ENCODE assay signal across 8 mouse cellular contexts in the genomic region with DNA sequence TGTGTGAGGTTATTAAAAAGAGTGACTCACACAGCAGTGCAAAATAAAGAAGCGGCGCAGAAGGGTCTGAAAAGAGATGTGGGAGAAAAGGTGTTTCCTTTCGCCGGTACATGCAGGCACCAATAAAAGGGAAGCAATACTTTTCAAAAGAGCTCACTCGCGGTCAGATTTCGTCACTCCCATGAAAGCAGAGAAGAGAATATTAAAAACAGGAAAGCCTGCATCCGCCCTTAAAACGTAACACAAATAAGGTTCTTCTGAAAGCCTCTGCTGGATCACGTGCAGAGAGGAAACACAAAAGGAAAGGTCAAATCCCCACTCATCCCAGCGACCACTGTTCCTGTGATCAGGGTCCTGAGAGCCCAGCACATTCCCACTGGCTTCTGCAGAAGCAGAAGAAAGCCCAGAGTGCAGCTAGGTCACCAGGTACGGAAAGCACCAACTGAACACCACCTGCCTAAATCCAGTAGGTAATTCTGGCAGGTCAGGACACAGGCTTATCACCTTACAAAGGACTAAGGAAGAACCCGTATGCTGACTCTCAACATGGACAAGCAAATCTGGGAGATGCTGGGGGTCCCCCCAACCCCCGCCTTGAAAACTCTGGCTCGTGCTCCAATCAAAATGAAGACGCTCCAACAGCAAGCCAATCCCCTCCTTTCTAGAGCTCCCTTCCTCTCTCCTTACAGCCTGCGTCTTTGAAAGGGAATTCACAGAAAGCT. TPM values are rescaled to one million over a fixed set of nuclear protein-coding genes. Genes with fewer than 3 reads are reported as not detected.
DNase-seq lines count a peak whose midpoint lies in the region; ATAC-seq lines count a peak whose summit lies in the region.

No protein-coding gene starts in this region.

- no peaks in the 10 kb centered on the region for H3K27me3 ChIP-seq in heart, embryonic 16.5 days (ENCODE audit: control insufficient read depth, insufficient read depth, low read length)
- no peaks in the 10 kb centered on the region for H3K27me3 ChIP-seq in stomach, embryonic 14.5 days (ENCODE audit: control insufficient read depth, insufficient read depth, low read length)

- peaks cover 7% of the 10 kb centered on the region for H3K36me3 ChIP-seq in heart, embryonic 16.5 days (ENCODE audit: control insufficient read depth, insufficient read depth)
- H3K36me3 ChIP-seq in stomach, embryonic 14.5 days (ENCODE audit: control insufficient read depth, insufficient read depth, low read length), result no peaks in the 10 kb centered on the region

- H3K9me3 ChIP-seq in heart, embryonic 16.5 days (replicated peaks; ENCODE audit: control insufficient read depth, low read length), result no peaks in the 10 kb centered on the region; the same call in 1 of the 2 replicates
- H3K9me3 ChIP-seq in stomach, embryonic 14.5 days (ENCODE audit: control insufficient read depth, low read depth, low read length), result no peaks in the 10 kb centered on the region

- H3K4me2 ChIP-seq in heart, embryonic 16.5 days (ENCODE audit: low read depth, low read length), result peak overlapping the region; percentile 58
- H3K4me2 ChIP-seq in stomach, embryonic 14.5 days (replicated peaks; ENCODE audit: low read depth, low read length), result peak overlapping the region; percentile 44

- peak; percentile 22 to 43 for DNase-seq in lung, adult 18-20 months
- no peak for DNase-seq in lung, postnatal 14 days
- DNase-seq in embryo, embryonic 10 days (ENCODE audit: low spot score), result peak; percentile 73
- peak; percentile 66 for DNase-seq in left cerebral cortex, postnatal 4 days
- no peak for DNase-seq in gastrocnemius, postnatal 14 days

- H3K27ac ChIP-seq in heart, embryonic 16.5 days (ENCODE audit: low read length), result peak overlapping the region; percentile 79
- peak overlapping the region; percentile 30 for H3K27ac ChIP-seq in stomach, embryonic 14.5 days (ENCODE audit: low read length)

- peak; percentile 49; the same call in 1 of the 2 replicates for ATAC-seq in heart, embryonic 16.5 days (replicated peaks; ENCODE audit: extremely low read depth, insufficient read depth, low FRiP score)
- peak; percentile 52 for ATAC-seq in megakaryocyte-erythroid progenitor cell, adult 5-6 weeks (replicated peaks; ENCODE audit: low FRiP score, low TSS enrichment, poor library complexity, severe bottlenecking)
- ATAC-seq in stomach, embryonic 14.5 days (ENCODE audit: insufficient number of reproducible peaks, insufficient read depth, low FRiP score, low read depth), result peak; percentile 61; the same call in 1 of the 2 replicates

- WGBS in heart, embryonic 16.5 days, result 29% methylated on average over 17 of the region's 17 CpGs
- WGBS in stomach, embryonic 14.5 days, result 19% methylated on average over 17 of the region's 17 CpGs

- intact Hi-C loops in left cerebral cortex, postnatal 4 days (cut with DNase I), result no loop called here
- intact Hi-C loops in gastrocnemius, postnatal 14 days (cut with DNase I; ENCODE audit: low total_unique reads), result no loop called here

- H3K4me1 ChIP-seq in heart, embryonic 16.5 days (ENCODE audit: control insufficient read depth, insufficient read depth, low read length), result peaks cover 39% of the 10 kb centered on the region
- H3K4me1 ChIP-seq in stomach, embryonic 14.5 days (ENCODE audit: control insufficient read depth, insufficient read depth, low read length), result peaks cover 4% of the 10 kb centered on the region; the same call in 1 of the 2 replicates

- peak overlapping the region; percentile 31 for H3K4me3 ChIP-seq in heart, embryonic 16.5 days (ENCODE audit: low read length)
- peak overlapping the region; percentile 17 for H3K4me3 ChIP-seq in stomach, embryonic 14.5 days (ENCODE audit: low read depth, low read length)

- H3K9ac ChIP-seq in heart, embryonic 16.5 days (ENCODE audit: low read length), result peak overlapping the region; percentile 37
- H3K9ac ChIP-seq in stomach, embryonic 14.5 days (replicated peaks; ENCODE audit: low read depth, low read length), result no peak overlapping the region

RNA-seq across cellular contexts. Expression of gene Msrb3, which starts 16.4 kb away (rescaled TPM):
- 38.3 and 39.8 TPM in 2 replicates for polyA plus RNA-seq in heart, embryonic 16.5 days (2015; fragmentation: Nextera tagmentation; extraction: Ambion mirVana)
- total RNA-seq in left cerebral cortex, postnatal 4 days (2021), result 1 to 10 TPM; 3.3 to 3.4 TPM
- total RNA-seq in megakaryocyte-erythroid progenitor cell, adult 5-6 weeks (2014; fragmentation: Nextera tagmentation), result 0.37 TPM in 1 of 2 replicates, not detected in the other
- 0.88 TPM in 1 of 2 replicates, not detected in the other for total RNA-seq in megakaryocyte-erythroid progenitor cell, adult 5-6 weeks (2017)
- 30.9 and 33.3 TPM in 2 replicates for polyA plus RNA-seq in stomach, embryonic 14.5 days (2014; fragmentation: Nextera tagmentation; extraction: Ambion mirVana)
- 10 to 100 TPM; 88.3 to 90.4 TPM for total RNA-seq in gastrocnemius, postnatal 14 days (2021)

Comparison
In these comparisons a context has a peak if more than half of its experiments do, and no peak if none do; other contexts are left out.
1. DNase-seq: peak in lung, adult 18-20 months (2 of 2), embryo, embryonic 10 days (single experiment) and left cerebral cortex, postnatal 4 days (single experiment); none in lung, postnatal 14 days (single experiment) and gastrocnemius, postnatal 14 days (single experiment).
2. RNA of gene Msrb3, which starts 16.4 kb away (total RNA-seq): 88.3 to 90.4 TPM in gastrocnemius, postnatal 14 days; 3.3 to 3.4 TPM in left cerebral cortex, postnatal 4 days and 0.37 to 0.88 TPM in megakaryocyte-erythroid progenitor cell, adult 5-6 weeks; every median in the first group is over 10 times any median in the second.
3. Peak in every context shown above with its lines, with median percentiles within 50 percentile points of each other: ATAC-seq.